In the genomic region with DNA sequence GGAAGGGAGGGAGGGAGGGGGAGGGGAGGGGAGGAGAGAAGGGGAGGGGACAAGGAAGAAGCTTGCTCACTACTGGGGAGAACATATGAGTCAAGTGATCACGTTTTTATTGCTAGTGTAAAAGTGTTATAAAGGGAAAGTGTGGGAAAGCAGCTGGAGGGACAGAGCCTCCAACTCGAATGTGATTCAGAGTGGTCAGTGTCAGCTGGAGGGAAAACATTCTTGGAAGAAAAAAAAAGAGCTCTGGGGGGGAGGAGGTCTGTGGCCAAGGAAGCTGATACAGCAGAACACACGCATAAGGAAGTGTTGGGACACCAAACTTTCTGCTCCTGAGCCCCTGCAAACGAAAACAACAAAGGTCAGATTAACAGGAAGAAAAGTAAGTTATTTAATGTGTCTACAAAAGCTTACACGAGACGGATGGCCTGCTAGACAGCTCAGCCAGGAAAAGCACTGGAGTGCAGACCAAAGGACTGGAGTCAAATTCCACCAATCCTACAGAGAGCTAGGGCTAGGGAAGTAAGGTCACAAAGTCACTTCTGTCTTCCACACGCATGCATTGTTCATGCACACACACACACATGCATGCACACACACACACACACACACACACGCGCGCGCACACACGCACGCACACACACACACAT, we compare ENCODE assay signal across 15 mouse cellular contexts.
DNase-seq lines count a peak whose midpoint lies in the region; ATAC-seq and TF ChIP-seq lines count a peak whose summit lies in the region.
"Had no signal": no experiment of that assay in that cellular context is flagged by ENCODE, and none has a peak within 500 bp of the region (broad histone marks: within the 10 kb centered on the region; RNA-seq: fewer than 3 reads in every experiment).

No protein-coding gene starts in this region.

- 0 out of 2 replicates have a peak overlapping the region, but pooled peaks have one; percentile 5 for H3K27ac ChIP-seq in heart, embryonic 13.5 days (replicated peaks)
- H3K27ac ChIP-seq in lung, postnatal 0 days (ENCODE audit: low read length): no peak overlapping the region
- H3K27ac ChIP-seq in limb, embryonic 13.5 days: peak overlapping the region; percentile 55; the same call in 1 of the 2 replicates
- H3K27ac ChIP-seq in forebrain, embryonic 13.5 days: no peak overlapping the region
- no peak overlapping the region for H3K27ac ChIP-seq in midbrain, embryonic 10.5 days (replicated peaks)
- no peak overlapping the region for H3K27ac ChIP-seq in forebrain, embryonic 11.5 days (ENCODE audit: low read depth, low read length)
- H3K27ac ChIP-seq: hindbrain, embryonic 15.5 days; liver, embryonic 13.5 days; midbrain, embryonic 15.5 days had no signal

- H3K9ac ChIP-seq in heart, embryonic 13.5 days: no peak overlapping the region
- no peak overlapping the region for H3K9ac ChIP-seq in lung, postnatal 0 days (replicated peaks; ENCODE audit: low read depth)
- no peak overlapping the region; the same call in 1 of the 2 replicates for H3K9ac ChIP-seq in limb, embryonic 13.5 days
- no peak overlapping the region for H3K9ac ChIP-seq in forebrain, embryonic 13.5 days
- H3K9ac ChIP-seq in forebrain, embryonic 11.5 days (ENCODE audit: low read length): no peak overlapping the region
- H3K9ac ChIP-seq: forebrain, postnatal 0 days; hindbrain, embryonic 15.5 days; liver, embryonic 13.5 days; midbrain, embryonic 15.5 days had no signal

- no peaks in the 10 kb centered on the region for H3K27me3 ChIP-seq in heart, embryonic 13.5 days (replicated peaks)
- no peaks in the 10 kb centered on the region for H3K27me3 ChIP-seq in lung, postnatal 0 days (replicated peaks; ENCODE audit: insufficient read depth, low read length)
- H3K27me3 ChIP-seq in limb, embryonic 13.5 days: no peaks in the 10 kb centered on the region
- H3K27me3 ChIP-seq in forebrain, embryonic 13.5 days: no peaks in the 10 kb centered on the region
- no peaks in the 10 kb centered on the region for H3K27me3 ChIP-seq in midbrain, embryonic 10.5 days (ENCODE audit: low read depth, poor library complexity, severe bottlenecking)
- H3K27me3 ChIP-seq in forebrain, embryonic 11.5 days (ENCODE audit: control insufficient read depth, insufficient read depth, low read length): no peaks in the 10 kb centered on the region
- H3K27me3 ChIP-seq: hindbrain, embryonic 15.5 days; liver, embryonic 13.5 days; midbrain, embryonic 15.5 days had no signal

- DNase-seq in heart, adult 18-20 months: no peak
- DNase-seq in lung, postnatal 0 days (ENCODE audit: low spot score): peak; percentile 56
- DNase-seq in lung, postnatal 4 days: no peak
- no peak for DNase-seq in midbrain, embryonic 10.5 days (ENCODE audit: low spot score)
- DNase-seq in forebrain, embryonic 11.5 days (ENCODE audit: low spot score): no peak
- DNase-seq: cerebellum, postnatal 36 days; forebrain, postnatal 0 days; liver, embryonic 13.5 days; thymus, adult 2 months had no signal

- 54% methylated on average over 13 of the region's 13 CpGs for WGBS in heart, embryonic 13.5 days
- WGBS in lung, postnatal 0 days: 50% methylated on average over 13 of the region's 13 CpGs
- WGBS in limb, embryonic 13.5 days: 43% methylated on average over 13 of the region's 13 CpGs
- 73% methylated on average over 13 of the region's 13 CpGs for WGBS in forebrain, embryonic 13.5 days
- WGBS in midbrain, embryonic 10.5 days: 62% methylated on average over 13 of the region's 13 CpGs
- WGBS in forebrain, embryonic 11.5 days: 71% methylated on average over 13 of the region's 13 CpGs

- H3K9me3 ChIP-seq in heart, embryonic 13.5 days: no peaks in the 10 kb centered on the region
- H3K9me3 ChIP-seq in lung, postnatal 0 days (ENCODE audit: low read length): no peaks in the 10 kb centered on the region
- no peaks in the 10 kb centered on the region for H3K9me3 ChIP-seq in limb, embryonic 13.5 days
- H3K9me3 ChIP-seq in forebrain, embryonic 13.5 days (replicated peaks): no peaks in the 10 kb centered on the region
- peaks cover 3% of the 10 kb centered on the region; the same call in 1 of the 2 replicates for H3K9me3 ChIP-seq in midbrain, embryonic 10.5 days (replicated peaks)
- H3K9me3 ChIP-seq in forebrain, embryonic 11.5 days (ENCODE audit: control insufficient read depth, low read length): no peaks in the 10 kb centered on the region
- H3K9me3 ChIP-seq: hindbrain, embryonic 15.5 days; liver, embryonic 13.5 days; midbrain, embryonic 15.5 days had no signal

- H3K4me3 ChIP-seq in heart, embryonic 13.5 days: no peak overlapping the region
- no peak overlapping the region for H3K4me3 ChIP-seq in lung, postnatal 0 days (ENCODE audit: low read depth, low read length)
- no peak overlapping the region for H3K4me3 ChIP-seq in limb, embryonic 13.5 days
- no peak overlapping the region for H3K4me3 ChIP-seq in forebrain, embryonic 13.5 days
- H3K4me3 ChIP-seq in midbrain, embryonic 10.5 days: no peak overlapping the region
- H3K4me3 ChIP-seq in forebrain, embryonic 11.5 days (ENCODE audit: low read depth, low read length): no peak overlapping the region
- H3K4me3 ChIP-seq: hindbrain, embryonic 15.5 days; liver, embryonic 13.5 days; midbrain, embryonic 15.5 days had no signal

- ATAC-seq in heart, embryonic 13.5 days (ENCODE audit: extremely low read depth, insufficient number of reproducible peaks, low FRiP score, low TSS enrichment): no peak
- peak; percentile 59 for ATAC-seq in lung, postnatal 0 days
- no peak; the same call in 1 of the 2 replicates for ATAC-seq in limb, embryonic 13.5 days (ENCODE audit: low FRiP score, low read depth)
- no peak for ATAC-seq in forebrain, embryonic 13.5 days
- ATAC-seq in forebrain, embryonic 11.5 days (replicated peaks; ENCODE audit: low FRiP score): no peak
- ATAC-seq: forebrain, postnatal 0 days; midbrain, embryonic 15.5 days had no signal

- TF ChIP-seq CTCF in lung, postnatal 0 days (IDR thresholded peaks at IDR 0.05): no peak

- TF ChIP-seq EP300 in lung, postnatal 0 days (IDR thresholded peaks at IDR 0.05): no peak

- no peaks in the 10 kb centered on the region for H3K36me3 ChIP-seq in heart, embryonic 13.5 days
- H3K36me3 ChIP-seq in lung, postnatal 0 days (ENCODE audit: insufficient read depth, low read length): no peaks in the 10 kb centered on the region
- no peaks in the 10 kb centered on the region for H3K36me3 ChIP-seq in limb, embryonic 13.5 days
- H3K36me3 ChIP-seq in forebrain, embryonic 13.5 days (ENCODE audit: poor library complexity, severe bottlenecking): no peaks in the 10 kb centered on the region
- no peaks in the 10 kb centered on the region for H3K36me3 ChIP-seq in midbrain, embryonic 10.5 days
- no peaks in the 10 kb centered on the region for H3K36me3 ChIP-seq in forebrain, embryonic 11.5 days (ENCODE audit: control insufficient read depth, insufficient read depth, low read length)
- H3K36me3 ChIP-seq: hindbrain, embryonic 15.5 days; liver, embryonic 13.5 days; midbrain, embryonic 15.5 days had no signal

- H3K4me2 ChIP-seq in heart, embryonic 13.5 days: no peak overlapping the region
- H3K4me2 ChIP-seq in lung, postnatal 0 days (replicated peaks; ENCODE audit: low read depth, low read length): no peak overlapping the region
- H3K4me2 ChIP-seq in limb, embryonic 13.5 days (replicated peaks): no peak overlapping the region
- H3K4me2 ChIP-seq in forebrain, embryonic 13.5 days: no peak overlapping the region
- H3K4me2 ChIP-seq in forebrain, embryonic 11.5 days (ENCODE audit: low read depth, low read length, severe bottlenecking): no peak overlapping the region
- H3K4me2 ChIP-seq: heart, embryonic 11.5 days; hindbrain, embryonic 15.5 days; liver, embryonic 13.5 days; midbrain, embryonic 15.5 days had no signal

- H3K4me1 ChIP-seq in heart, embryonic 13.5 days: peaks cover 5% of the 10 kb centered on the region; the same call in 1 of the 2 replicates
- no peaks in the 10 kb centered on the region for H3K4me1 ChIP-seq in lung, postnatal 0 days (ENCODE audit: insufficient read depth, low read depth, low read length)
- peaks cover 6% of the 10 kb centered on the region for H3K4me1 ChIP-seq in limb, embryonic 13.5 days
- H3K4me1 ChIP-seq in forebrain, embryonic 13.5 days: 0 out of 2 replicates have a peak, but pooled peaks cover 4% of the 10 kb centered on the region
- H3K4me1 ChIP-seq in midbrain, embryonic 10.5 days: 0 out of 2 replicates have a peak, but pooled peaks cover 7% of the 10 kb centered on the region
- peaks cover 3% of the 10 kb centered on the region; the same call in 1 of the 2 replicates for H3K4me1 ChIP-seq in forebrain, embryonic 11.5 days (replicated peaks; ENCODE audit: control insufficient read depth, insufficient read depth, low read length)
- H3K4me1 ChIP-seq: hindbrain, embryonic 15.5 days; liver, embryonic 13.5 days; midbrain, embryonic 15.5 days had no signal

Comparison
In these comparisons a context has a peak if more than half of its experiments do, and no peak if none do; other contexts are left out.
1. H3K27ac ChIP-seq: peak in heart, embryonic 13.5 days (single experiment) and limb, embryonic 13.5 days (single experiment); none in lung, postnatal 0 days (single experiment), forebrain, embryonic 13.5 days (single experiment), midbrain, embryonic 10.5 days (single experiment) and forebrain, embryonic 11.5 days (single experiment).